Mouse (Mus musculus): ENCODE measurements at regions not wholly inside any gene's neighbourhood (a gene's known extent, or its start where the extent isn't known, plus 50 kb on each side); places are given as distances from the start of the nearest gene placed in this dataset.

GRCm38 (mm10) chr11:25157135-25157860, 1053.3 kb downstream of the 5730522E02Rik start:
- peak; percentile 7 to 20 for DNase-seq (ENCODE audit: low spot score in 2 of 2)

- DNase-seq (ENCODE audit: low spot score in 2 of 2): no peak
Observed at GRCm38 (mm10) chr11:25157861-25158245, 1052.7 kb downstream of the 5730522E02Rik start.

GRCm38 (mm10) chr11:25158884-25159283, 1051.7 kb downstream of the 5730522E02Rik start:
- no peak for DNase-seq (ENCODE audit: low spot score in 2 of 2)

GRCm38 (mm10) chr11:25167939-25168338, 1042.6 kb downstream of the 5730522E02Rik start:
- DNase-seq (ENCODE audit: low spot score in 2 of 2): no peak

- DNase-seq (ENCODE audit: low spot score in 2 of 2): no peak
Observed at GRCm38 (mm10) chr11:25171048-25171447, 1039.5 kb downstream of the 5730522E02Rik start.
